In genomic region chr17:6496491-6496890, GRCm38 (mm10) we compare ENCODE assay signal across 3 mouse cellular contexts.
A peak's percentile ranks its signal among the peaks of the same experiment; 100 is the strongest.
DNase-seq lines count a peak whose midpoint lies in the region; ATAC-seq lines count a peak whose summit lies in the region.
"Not testable (repeated sequence)": the region's sequence is repeated elsewhere in the genome, so short reads cannot be mapped to it uniquely, and the experiment has no call there.

No protein-coding gene starts in this region.

- not testable (repeated sequence) for H3K27ac ChIP-seq in neural tube, embryonic 11.5 days (ENCODE audit: low read depth, low read length)

- not testable (repeated sequence) for H3K9ac ChIP-seq in neural tube, embryonic 11.5 days (ENCODE audit: low read length)

- H3K27me3 ChIP-seq in neural tube, embryonic 11.5 days (ENCODE audit: control insufficient read depth, insufficient read depth, low read length): not testable (repeated sequence)

- not testable (repeated sequence) for H3K36me3 ChIP-seq in neural tube, embryonic 11.5 days (ENCODE audit: control insufficient read depth, insufficient read depth, low read length)

- not testable (repeated sequence) for H3K4me3 ChIP-seq in neural tube, embryonic 11.5 days (ENCODE audit: low read depth, low read length)

- not testable (repeated sequence) for ATAC-seq in neural tube, embryonic 11.5 days (ENCODE audit: insufficient read depth, low FRiP score, low TSS enrichment)

- WGBS in neural tube, embryonic 11.5 days: 92% methylated on average over 9 of the region's 9 CpGs

- peak; percentile 74 for DNase-seq in R1 (ENCODE audit: low read depth, low spot score)
- DNase-seq in heart, adult 11 months: peak; percentile 78
- DNase-seq in neural tube, embryonic 11.5 days (ENCODE audit: low spot score): peak; percentile 1

- not testable (repeated sequence) for H3K4me2 ChIP-seq in neural tube, embryonic 11.5 days (ENCODE audit: low read depth)

- H3K9me3 ChIP-seq in neural tube, embryonic 11.5 days (ENCODE audit: control insufficient read depth, low read length): not testable (repeated sequence)

- H3K4me1 ChIP-seq in neural tube, embryonic 11.5 days (ENCODE audit: control insufficient read depth, insufficient read depth, low read length): not testable (repeated sequence)

Comparison
In these comparisons a context has a peak if more than half of its experiments do, and no peak if none do; other contexts are left out.
1. DNase-seq: peak in every context shown above with its lines; median percentile 78 in heart, adult 11 months; 74 in R1; 1 in neural tube, embryonic 11.5 days.